Mouse (Mus musculus) heart, postnatal 4 days (tissue): ENCODE measurements at regions not wholly inside any gene's neighbourhood (a gene's known extent, or its start where the extent isn't known, plus 50 kb on each side); places are given as distances from the start of the nearest gene placed in this dataset.

ENCODE experiments used
- DNase-seq: peaks from one replicate; pipeline ENCODE4 v3.0.0; 2021

DNA sequence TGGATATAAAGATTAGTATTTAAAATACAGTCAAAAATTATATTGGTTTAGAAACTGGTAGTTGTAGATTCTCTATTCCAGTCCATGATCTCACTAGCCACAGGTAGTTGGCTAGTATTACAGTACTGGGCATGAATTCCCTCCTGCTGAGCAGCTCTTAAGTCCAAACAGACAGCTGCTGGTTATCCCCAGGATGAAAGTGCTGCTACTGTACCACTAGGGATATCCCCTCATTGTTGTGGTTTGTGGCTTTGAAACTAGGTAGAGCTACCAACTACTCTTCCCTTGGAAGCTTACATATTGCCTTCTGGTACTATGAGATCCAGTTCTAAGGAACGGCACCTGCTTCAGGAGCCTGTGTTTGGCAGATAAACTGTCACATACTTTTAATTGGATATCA, 97.9 kb upstream of the Pter start:
- no peak for DNase-seq

DNA sequence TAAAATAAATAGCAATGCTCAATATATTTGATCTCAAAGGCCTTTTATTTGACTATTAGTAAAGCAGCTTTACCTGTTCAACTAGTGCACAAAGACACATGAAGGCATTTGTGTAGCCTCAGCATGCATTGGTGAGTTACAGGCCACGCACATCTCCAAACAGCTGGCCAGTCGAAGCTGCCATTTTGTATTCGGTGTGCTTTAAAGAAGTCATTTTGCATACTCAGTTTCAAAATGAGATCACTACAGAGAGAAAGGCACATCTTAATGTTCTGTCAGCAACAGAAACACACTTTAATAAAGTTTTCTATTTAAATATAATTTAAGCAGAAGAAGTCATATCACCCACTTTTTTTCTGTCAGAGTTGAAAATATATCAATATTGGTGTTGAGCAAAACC, 90.3 kb upstream of the Pter start:
- no peak for DNase-seq

DNA sequence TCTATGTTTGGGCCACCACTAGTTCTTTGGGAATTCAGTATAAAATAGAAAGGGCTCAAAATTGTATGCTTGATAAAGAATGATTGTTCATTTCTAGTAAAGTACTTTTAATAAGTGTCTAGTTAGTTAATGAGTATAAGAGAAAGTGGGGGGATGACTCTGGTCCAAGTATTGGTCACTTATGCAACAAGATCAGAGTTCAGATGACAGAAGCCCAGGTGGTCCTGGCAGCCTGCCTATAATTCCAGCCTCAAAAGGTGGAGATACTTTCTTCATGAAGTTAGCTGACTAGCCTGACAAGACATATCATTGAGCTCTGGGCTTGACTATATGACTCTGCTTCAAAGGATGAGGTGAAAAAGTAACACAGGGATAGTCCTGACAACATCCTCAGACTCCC, 57.3 kb upstream of the Pter start:
- no peak for DNase-seq

DNA sequence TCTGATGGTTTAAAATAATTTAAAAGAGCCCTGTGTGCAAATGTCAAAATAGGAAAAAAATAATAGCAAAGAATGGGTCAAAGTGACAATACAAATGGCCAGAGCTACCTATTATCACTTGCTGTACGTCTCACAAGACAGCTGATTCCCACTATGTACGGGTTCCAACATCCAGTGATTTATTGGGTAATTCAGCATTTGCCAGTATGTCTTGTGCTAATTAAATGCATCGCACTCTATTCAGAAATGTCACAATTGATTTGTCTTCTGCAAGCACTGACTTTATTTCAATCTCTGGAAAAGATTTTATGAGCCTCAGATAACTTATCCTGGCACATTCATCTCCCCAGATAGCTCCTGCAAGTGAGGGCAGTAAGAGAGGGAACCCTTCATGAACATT, 55.1 kb upstream of the Pter start:
- DNase-seq, result no peak
